Mouse (Mus musculus) liver, embryonic 14.5 days (tissue): Measurements from ENCODE around the gene Vps54. TPM values are rescaled to one million over a fixed set of nuclear protein-coding genes. Genes with fewer than 3 reads are reported as not detected.
"Not testable (repeated sequence)": the region's sequence is repeated elsewhere in the genome, so short reads cannot be mapped to it uniquely, and the experiment has no call there.

ENCODE experiments used
- ATAC-seq: fragments of 200-750 bp; cut with Nextera tagmentation; 2 replicates; pipeline ENCODE4 v1.8.0; 2017; ENCODE audit warnings: moderate number of reproducible peaks, mild to moderate bottlenecking, moderate library complexity; ENCODE audit not compliant: insufficient read depth
- DNase-seq, 3 experiments: peaks; one replicate each; pipeline ENCODE4 v3.0.0-alpha.2; 2012 to 2013; ENCODE audit warnings: low read depth in 3 of 3, low spot score in 3 of 3
- H3K27ac ChIP-seq: fragments of 300-500 bp; sonication (generic); 2 replicates; pipeline ENCODE4 v1.5.1; 2014; ENCODE audit warnings: moderate library complexity, mild to moderate bottlenecking, control low read depth, inconsistent platforms
- H3K27me3 ChIP-seq: fragments of 300-500 bp; sonication (generic); 2 replicates; pipeline ENCODE4 v1.6.1; 2014; ENCODE audit warnings: mild to moderate bottlenecking, low read length, moderate library complexity; ENCODE audit not compliant: control insufficient read depth, insufficient read depth
- H3K36me3 ChIP-seq: fragments of 300-500 bp; sonication (generic); replicated peaks from 2 replicates; pipeline ENCODE4 v1.6.1; 2014; ENCODE audit warnings: low read depth; ENCODE audit not compliant: control insufficient read depth, insufficient read depth
- H3K4me1 ChIP-seq, 2 experiments: fragments of 200-500 bp in 1 of 2; fragments of 300-500 bp in 1 of 2; sonication (generic) in 1 of 2; replicated peaks; 2 replicates each; pipeline ENCODE4 v1.6.1; 2012 to 2014; ENCODE audit warnings: antibody characterized with exemption in 1 of 2, inconsistent platforms in 1 of 2, low read length in 1 of 2; ENCODE audit not compliant: control insufficient read depth in 2 of 2, insufficient read depth in 2 of 2
- H3K4me2 ChIP-seq: fragments of 300-500 bp; sonication (generic); 2 replicates; pipeline ENCODE4 v1.6.1; 2014; ENCODE audit warnings: low read depth, mild to moderate bottlenecking, control low read depth, moderate library complexity
- H3K4me3 ChIP-seq, 2 experiments: fragments of 200-500 bp in 1 of 2; fragments of 300-500 bp in 1 of 2; sonication (generic) in 1 of 2; 2 replicates each; pipeline ENCODE4 v1.5.1; 2012 to 2014; ENCODE audit warnings: low read depth in 2 of 2, low read length in 2 of 2, mild to moderate bottlenecking in 2 of 2, control low read depth in 1 of 2, inconsistent platforms in 1 of 2, moderate library complexity in 1 of 2; ENCODE audit not compliant: insufficient read depth in 1 of 2
- H3K9ac ChIP-seq: fragments of 300-500 bp; sonication (generic); replicated peaks from 2 replicates; pipeline ENCODE4 v1.6.1; 2014; ENCODE audit warnings: mild to moderate bottlenecking, control low read depth, moderate library complexity
- H3K9me3 ChIP-seq: fragments of 300-500 bp; sonication (generic); 2 replicates; pipeline ENCODE4 v1.6.1; 2016; ENCODE audit warnings: low read length, mixed read lengths; ENCODE audit not compliant: control insufficient read depth
- CTCF ChIP-seq: IDR thresholded peaks from 2 replicates; pipeline ENCODE4 v1.5.1; 2016; ENCODE audit warnings: antibody characterized with exemption, low read depth, control low read depth
- EP300 ChIP-seq: IDR thresholded peaks from 2 replicates; pipeline ENCODE4 v1.6.1; 2016; ENCODE audit warnings: antibody characterized with exemption, low read depth
- WGBS: fragments of 180-500 bp; shearing (Covaris S2); extraction: QIAGEN DNeasy Blood & Tissue Kit; methylation state at CpG from one replicate; pipeline ENCODE4 v1.1.7; 2014; ENCODE audit not compliant: insufficient replicate concordance; 5-methylcytosine and 5-hydroxymethylcytosine counted together
- polyA plus RNA-seq, 2 experiments: library from polyadenylated mRNA; depleted of rRNA in 1 of 2; stranded (reverse) in 1 of 2; unstranded in 1 of 2; fragments of >200 nt; fragmentation: Nextera tagmentation in 1 of 2; extraction: Ambion mirVana in 1 of 2; gene quantifications; 2 replicates each; pipeline versions ENCODE4 v1.2.1 to v1.2.3; 2012 to 2014

Gene Vps54
- polyA plus RNA-seq, 2 experiments = 4.4 to 7.6 TPM

- Histone ChIP-seq H3K4me3 (peak overlapping the region; percentile 70 to 84), H3K27me3 (no peaks in the 10 kb centered on the region), H3K9me3 (no peaks in the 10 kb centered on the region), H3K4me1 (peaks cover 4 to 6% of the 10 kb centered on the region in 2 experiments; a peak in 3 of 4 replicates), H3K9ac (peak overlapping the region; percentile 95), H3K4me2 (peak overlapping the region; percentile 77), H3K36me3 (no peaks in the 10 kb centered on the region), H3K27ac (peak overlapping the region; percentile 66)
- 15% methylated on average over 7 of the region's 7 CpGs for WGBS
- TF ChIP-seq EP300 = no peak
- no peak for TF ChIP-seq CTCF
- DNase-seq (peak in 1 of 3 experiments; percentile 31), ATAC-seq (no peak)
Measured at GRCm38 (mm10) chr11:21239763-21240509, 855 bp downstream of the Vps54 start.

DNA sequence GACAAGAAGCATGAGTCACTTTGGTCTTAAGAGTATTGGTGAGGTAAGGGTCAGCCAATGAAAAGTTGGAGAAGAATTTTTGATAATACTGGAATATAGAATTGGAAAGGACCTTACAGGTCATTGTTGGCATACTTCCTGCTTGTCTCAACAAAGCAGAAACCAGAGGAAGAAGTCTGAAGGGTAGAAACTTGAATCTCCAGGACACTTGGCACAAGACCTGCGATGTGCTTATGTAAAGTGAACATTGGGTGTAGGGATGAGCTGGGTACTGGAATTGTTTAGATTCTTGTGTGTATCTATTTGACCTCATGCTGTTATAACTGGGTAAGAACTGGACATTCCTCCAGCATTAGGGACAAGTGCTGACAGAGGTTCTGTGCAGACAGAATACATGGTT is 2.3 kb downstream of the Vps54 start:
- DNase-seq (no peak), ATAC-seq (no peak)
- Histone ChIP-seq H3K36me3 (no peaks in the 10 kb centered on the region), H3K9ac (no peak overlapping the region; the same call in 1 of the 2 replicates), H3K27me3 (no peaks in the 10 kb centered on the region), H3K4me3 (no peak overlapping the region), H3K4me2 (peak overlapping the region; percentile 28; the same call in 1 of the 2 replicates), H3K9me3 (no peaks in the 10 kb centered on the region), H3K4me1 (peaks cover 4 to 5% of the 10 kb centered on the region in 2 experiments; a peak in 3 of 4 replicates), H3K27ac (no peak overlapping the region)
- TF ChIP-seq EP300 (no peak), CTCF (no peak)
- WGBS = 62% methylated on average over 1 of the region's 1 CpGs

GRCm38 (mm10) chr11:21247203-21247865 is 8.3 kb downstream of the Vps54 start:
- 71% methylated on average over 4 of the region's 4 CpGs for WGBS
- ATAC-seq (no peak), DNase-seq (no peak)
- TF ChIP-seq CTCF (no peak), EP300 (no peak)
- no peak overlapping the region for H3K9ac ChIP-seq
- no peak overlapping the region for H3K4me3 ChIP-seq
- H3K4me2 ChIP-seq = no peak overlapping the region
- no peaks in the 10 kb centered on the region for H3K27me3 ChIP-seq
- peaks cover 0 to 2% of the 10 kb centered on the region in 2 experiments; a peak in 1 of 4 replicates for H3K4me1 ChIP-seq
- no peak overlapping the region for H3K27ac ChIP-seq
- H3K9me3 ChIP-seq = no peaks in the 10 kb centered on the region
- no peaks in the 10 kb centered on the region; the same call in 1 of the 2 replicates for H3K36me3 ChIP-seq

DNA sequence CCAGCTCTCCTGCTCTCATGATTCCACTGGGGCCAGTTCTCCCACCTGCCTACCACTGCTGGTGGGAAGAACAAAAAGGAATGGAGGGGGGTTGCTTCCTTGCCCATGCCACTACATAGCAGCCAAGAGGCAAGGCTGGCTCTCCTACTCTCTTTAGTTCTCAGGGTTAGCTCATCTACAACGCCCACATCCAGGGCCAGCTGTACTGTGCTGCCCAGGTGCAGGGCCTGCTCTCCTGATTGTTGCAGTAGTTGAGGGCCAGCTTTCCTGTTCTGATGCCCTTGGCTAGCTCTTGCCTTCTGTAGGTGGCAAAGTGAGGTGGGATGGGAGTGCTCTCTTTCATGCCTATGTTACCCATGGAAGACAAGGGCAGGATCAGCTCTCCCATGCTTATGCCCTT is 8.9 kb downstream of the Vps54 start:
- Histone ChIP-seq H3K36me3 (no peaks in the 10 kb centered on the region; the same call in 1 of the 2 replicates), H3K4me3 (no peak overlapping the region), H3K9ac (no peak overlapping the region), H3K27ac (no peak overlapping the region), H3K4me2 (no peak overlapping the region), H3K27me3 (no peaks in the 10 kb centered on the region), H3K9me3 (no peaks in the 10 kb centered on the region), H3K4me1 (peaks cover 0 to 2% of the 10 kb centered on the region in 2 experiments; a peak in 1 of 4 replicates)
- 71% methylated on average over 1 of the region's 1 CpGs for WGBS
- DNase-seq = no peak
- ATAC-seq = no peak
- TF ChIP-seq CTCF (no peak), EP300 (no peak)

- no peaks in the 10 kb centered on the region; the same call in 1 of the 2 replicates for H3K36me3 ChIP-seq
- TF ChIP-seq EP300 = no peak
- TF ChIP-seq CTCF = no peak
- no peaks in the 10 kb centered on the region for H3K27me3 ChIP-seq
- no peak overlapping the region for H3K27ac ChIP-seq
- ATAC-seq (no peak), DNase-seq (no peak)
- no peaks in the 10 kb centered on the region for H3K9me3 ChIP-seq
- peaks cover 0 to 4% of the 10 kb centered on the region in 2 experiments; a peak in 1 of 4 replicates for H3K4me1 ChIP-seq
- WGBS = 74% methylated on average over 1 of the region's 1 CpGs
- H3K4me3 ChIP-seq = no peak overlapping the region
- no peak overlapping the region for H3K4me2 ChIP-seq
- H3K9ac ChIP-seq = no peak overlapping the region
Measured at GRCm38 (mm10) chr11:21250366-21250765, 11.3 kb downstream of the Vps54 start.

DNA sequence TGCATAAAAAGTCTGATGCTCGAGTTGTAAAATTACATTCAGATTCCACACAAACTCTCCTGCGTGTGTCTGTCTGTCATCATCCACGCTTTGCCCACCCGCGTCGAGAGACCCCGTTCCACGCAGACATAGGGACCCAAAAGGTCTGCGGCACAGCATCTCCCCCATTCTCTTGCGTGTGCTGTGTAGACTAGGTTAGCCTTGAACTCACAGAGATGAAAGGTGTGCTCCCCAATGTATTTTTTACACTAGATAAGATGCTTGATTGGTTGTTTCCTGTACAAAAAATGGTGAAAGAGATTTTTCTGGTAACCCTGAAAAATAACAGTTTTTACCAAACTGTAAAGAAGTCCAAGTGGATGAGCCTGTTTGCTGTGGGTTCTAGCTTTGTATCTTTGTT is 19.5 kb downstream of the Vps54 start:
- not testable (repeated sequence) for H3K4me2 ChIP-seq, H3K9me3 ChIP-seq, H3K4me1 ChIP-seq, ATAC-seq, H3K27me3 ChIP-seq, H3K36me3 ChIP-seq, DNase-seq, H3K4me3 ChIP-seq, H3K27ac ChIP-seq, H3K9ac ChIP-seq
- WGBS = 85% methylated on average over 10 of the region's 10 CpGs
